Mouse (Mus musculus): ENCODE data around the gene Nectin3. TPM values are rescaled to one million over a fixed set of nuclear protein-coding genes. Genes with fewer than 3 reads are reported as not detected.
"Not testable (repeated sequence)": the region's sequence is repeated elsewhere in the genome, so short reads cannot be mapped to it uniquely, and the experiment has no call there.

The Nectin3 gene
- polyA plus RNA-seq, 1 experiment from 2014 or later: 37.0 TPM

DNA sequence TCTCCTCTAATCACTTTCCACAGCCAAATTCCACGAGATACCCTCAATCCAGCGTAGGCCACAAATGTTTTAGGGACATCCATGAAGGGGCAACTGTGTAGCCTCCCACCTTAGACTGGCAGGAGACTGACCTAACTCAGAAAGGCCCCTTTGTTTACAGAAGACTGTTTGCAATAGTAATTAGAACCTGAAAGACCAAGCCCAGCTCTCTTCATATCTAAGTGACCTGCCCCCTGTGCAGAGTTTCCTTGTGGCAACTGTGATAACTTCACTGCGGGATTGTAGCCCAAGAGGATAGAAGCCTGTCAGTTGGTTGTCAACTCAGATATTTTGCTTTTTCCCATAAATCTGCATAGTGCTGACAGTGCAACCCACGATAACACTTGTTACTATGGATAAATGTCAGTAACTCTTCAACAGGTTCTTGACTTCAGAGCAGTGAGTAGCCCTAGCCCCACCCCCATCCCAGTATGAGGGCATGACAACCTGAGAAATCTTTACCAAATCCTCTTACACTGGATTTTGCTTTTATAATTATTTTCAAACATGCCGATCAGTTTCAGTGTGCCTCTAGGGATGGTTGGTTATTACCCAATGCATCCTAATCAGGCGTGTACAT, 108.8 kb downstream of the Nectin3 start:
- WGBS: 46% methylated on average over 6 of the region's 6 CpGs
- ATAC-seq (ENCODE audit: low FRiP score): peak; percentile 46; the same call in 1 of the 2 replicates

DNA sequence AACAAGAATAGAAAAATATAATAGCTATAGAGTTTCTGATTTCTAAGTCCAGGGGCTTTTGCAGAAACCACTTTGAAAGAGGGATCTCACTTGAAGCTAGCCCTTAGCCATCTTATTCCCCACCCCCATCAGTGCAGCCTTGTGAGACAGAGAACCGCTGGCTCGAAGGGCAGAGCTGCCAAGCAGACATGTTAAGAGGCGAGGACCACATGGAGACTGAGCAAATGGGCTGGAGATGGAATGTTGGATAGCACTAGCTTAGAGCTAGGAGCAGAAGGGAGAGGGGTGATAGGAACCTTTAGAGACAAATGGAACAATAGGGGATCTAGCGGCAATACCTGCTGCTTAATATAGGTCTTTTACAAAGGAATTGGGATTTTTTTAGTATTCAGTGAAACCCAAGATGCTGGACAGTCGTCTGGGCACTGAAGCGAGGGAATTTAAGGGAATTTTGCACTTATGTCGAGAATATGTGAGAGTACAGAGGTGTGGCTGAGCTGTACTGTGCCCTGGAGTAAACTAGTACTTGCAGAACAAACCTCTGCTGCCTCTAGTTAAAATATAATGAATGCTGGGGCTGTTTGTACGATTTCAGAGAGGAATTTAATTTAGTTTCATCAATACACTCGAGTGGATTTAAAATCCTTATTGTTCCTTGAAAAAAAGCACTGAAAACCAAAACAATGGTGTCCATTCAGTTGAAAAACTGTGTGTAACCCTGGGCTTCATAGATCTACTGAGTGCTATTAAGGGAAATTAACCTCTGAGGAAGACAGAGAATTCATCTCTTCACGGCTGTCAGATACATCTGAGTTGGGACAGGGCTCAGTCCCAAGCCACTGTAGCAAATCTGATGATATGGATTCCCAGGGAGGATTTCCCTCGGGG, 109.6 kb downstream of the Nectin3 start:
- Histone ChIP-seq H3K4me1 (replicated peaks; ENCODE audit: control insufficient read depth, insufficient read depth, low read length) (peaks cover 25% of the 10 kb centered on the region), H3K27ac (0 out of 2 replicates have a peak overlapping the region, but pooled peaks have one; percentile 10), H3K27me3 (ENCODE audit: control insufficient read depth, insufficient read depth, low read length) (no peaks in the 10 kb centered on the region), H3K4me2 (replicated peaks) (no peak overlapping the region), H3K9me3 (ENCODE audit: control insufficient read depth, low read length) (no peaks in the 10 kb centered on the region), H3K36me3 (replicated peaks; ENCODE audit: control insufficient read depth, insufficient read depth) (no peaks in the 10 kb centered on the region), H3K9ac (no peak overlapping the region), H3K4me3 (replicated peaks; ENCODE audit: low read length) (no peak overlapping the region)
- DNase-seq (ENCODE audit: low spot score) (no peak), ATAC-seq (ENCODE audit: low FRiP score) (0 out of 2 replicates have a peak, but pooled peaks have one; percentile 36)
- 35% methylated on average over 11 of the region's 11 CpGs for WGBS

More for the DNA sequence above, 108.8 kb downstream of the Nectin3 start:
- H3K4me2 ChIP-seq (replicated peaks): no peak overlapping the region
- no peak overlapping the region for H3K4me3 ChIP-seq (replicated peaks; ENCODE audit: low read length)
- no peaks in the 10 kb centered on the region; the same call in 1 of the 2 replicates for H3K36me3 ChIP-seq (replicated peaks; ENCODE audit: control insufficient read depth, insufficient read depth)
- H3K27me3 ChIP-seq (ENCODE audit: control insufficient read depth, insufficient read depth, low read length): no peaks in the 10 kb centered on the region
- no peak overlapping the region for H3K9ac ChIP-seq
- H3K4me1 ChIP-seq (replicated peaks; ENCODE audit: control insufficient read depth, insufficient read depth, low read length): peaks cover 25% of the 10 kb centered on the region
- no peak overlapping the region for H3K27ac ChIP-seq
- no peak for DNase-seq (ENCODE audit: low spot score)
- no peaks in the 10 kb centered on the region for H3K9me3 ChIP-seq (ENCODE audit: control insufficient read depth, low read length)

DNA sequence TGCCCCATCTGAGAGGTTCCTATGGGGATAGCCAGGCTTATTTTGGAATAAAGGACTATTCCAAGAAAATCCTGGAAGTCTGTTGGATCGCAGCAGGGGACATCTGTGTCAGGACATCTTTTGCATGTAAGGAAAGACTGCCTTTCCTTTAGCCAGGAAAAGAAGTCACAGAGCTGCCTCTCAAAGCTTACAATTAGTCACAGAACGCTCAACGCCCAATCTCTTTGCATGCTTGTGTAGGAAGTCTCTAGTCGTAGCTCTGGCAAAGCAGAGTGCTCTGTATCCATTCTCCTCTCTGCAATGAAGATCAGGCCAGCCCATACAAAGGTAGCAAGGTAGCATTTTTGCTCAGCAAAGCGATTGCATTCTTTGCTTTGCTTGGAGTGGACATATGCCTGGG, 114.0 kb downstream of the Nectin3 start:
- Histone ChIP-seq H3K36me3 (replicated peaks; ENCODE audit: control insufficient read depth, insufficient read depth) (no peaks in the 10 kb centered on the region), H3K4me3 (replicated peaks; ENCODE audit: low read length) (no peak overlapping the region), H3K27ac (no peak overlapping the region), H3K4me2 (replicated peaks) (no peak overlapping the region), H3K4me1 (replicated peaks; ENCODE audit: control insufficient read depth, insufficient read depth, low read length) (peaks cover 8% of the 10 kb centered on the region), H3K9me3 (ENCODE audit: control insufficient read depth, low read length) (no peaks in the 10 kb centered on the region), H3K9ac (no peak overlapping the region), H3K27me3 (ENCODE audit: control insufficient read depth, insufficient read depth, low read length) (no peaks in the 10 kb centered on the region)
- DNase-seq (ENCODE audit: low spot score): no peak
- WGBS: 83% methylated on average over 5 of the region's 5 CpGs
- ATAC-seq (ENCODE audit: low FRiP score): no peak

DNA sequence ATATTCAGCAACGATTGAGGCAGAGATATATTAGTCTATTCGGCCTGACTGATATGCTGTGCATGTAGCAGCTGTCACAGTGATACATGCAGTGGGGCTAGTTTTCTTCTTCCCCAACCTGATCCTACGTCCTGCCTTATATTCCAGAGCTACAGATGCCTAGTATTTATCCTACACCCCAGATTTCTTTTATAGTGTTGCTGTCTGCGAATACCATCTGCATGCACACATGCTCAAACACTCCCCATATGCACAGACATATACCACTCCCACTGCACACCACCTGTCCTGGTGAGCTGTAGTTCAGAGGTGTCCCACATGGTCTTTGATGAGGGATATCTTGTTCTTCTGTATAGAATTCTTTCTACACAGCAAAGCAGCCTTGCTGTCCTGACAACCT, 115.0 kb downstream of the Nectin3 start:
- Histone ChIP-seq H3K4me2 (replicated peaks) (no peak overlapping the region), H3K27ac (no peak overlapping the region), H3K36me3 (replicated peaks; ENCODE audit: control insufficient read depth, insufficient read depth) (no peaks in the 10 kb centered on the region), H3K9me3 (ENCODE audit: control insufficient read depth, low read length) (no peaks in the 10 kb centered on the region), H3K27me3 (ENCODE audit: control insufficient read depth, insufficient read depth, low read length) (no peaks in the 10 kb centered on the region), H3K9ac (no peak overlapping the region), H3K4me3 (replicated peaks; ENCODE audit: low read length) (no peak overlapping the region), H3K4me1 (replicated peaks; ENCODE audit: control insufficient read depth, insufficient read depth, low read length) (no peaks in the 10 kb centered on the region)
- ATAC-seq (ENCODE audit: low FRiP score) (no peak), DNase-seq (ENCODE audit: low spot score) (no peak)
- WGBS: 93% methylated on average over 4 of the region's 4 CpGs

DNA sequence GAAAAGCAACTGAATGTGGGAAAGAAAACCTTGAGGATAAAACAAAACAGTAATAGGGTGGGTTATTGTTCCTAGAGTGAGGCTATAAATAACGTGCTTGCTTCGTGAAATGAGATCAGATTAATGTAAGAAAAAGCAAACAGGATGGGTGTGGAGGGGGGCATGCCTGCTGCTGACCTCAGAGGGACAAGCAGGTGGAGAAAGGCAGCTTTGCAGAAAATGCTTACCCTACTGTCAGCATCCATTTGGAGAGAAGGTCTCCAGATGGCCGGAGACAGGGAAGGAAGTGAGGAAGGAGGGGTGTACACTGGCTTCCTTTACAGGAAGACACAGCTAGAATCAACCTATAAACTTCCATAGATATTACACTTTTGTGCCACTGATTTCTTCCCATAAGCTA, 121.8 kb downstream of the Nectin3 start:
- H3K4me2 ChIP-seq (replicated peaks): no peak overlapping the region
- no peak overlapping the region for H3K9ac ChIP-seq
- H3K9me3 ChIP-seq (ENCODE audit: control insufficient read depth, low read length): no peaks in the 10 kb centered on the region
- DNase-seq (ENCODE audit: low spot score) (no peak), ATAC-seq (ENCODE audit: low FRiP score) (no peak)
- no peak overlapping the region for H3K27ac ChIP-seq
- H3K4me3 ChIP-seq (replicated peaks; ENCODE audit: low read length): no peak overlapping the region
- no peaks in the 10 kb centered on the region for H3K27me3 ChIP-seq (ENCODE audit: control insufficient read depth, insufficient read depth, low read length)
- WGBS: 68% methylated on average over 3 of the region's 3 CpGs
- H3K4me1 ChIP-seq (replicated peaks; ENCODE audit: control insufficient read depth, insufficient read depth, low read length): no peaks in the 10 kb centered on the region
- H3K36me3 ChIP-seq (replicated peaks; ENCODE audit: control insufficient read depth, insufficient read depth): no peaks in the 10 kb centered on the region

DNA sequence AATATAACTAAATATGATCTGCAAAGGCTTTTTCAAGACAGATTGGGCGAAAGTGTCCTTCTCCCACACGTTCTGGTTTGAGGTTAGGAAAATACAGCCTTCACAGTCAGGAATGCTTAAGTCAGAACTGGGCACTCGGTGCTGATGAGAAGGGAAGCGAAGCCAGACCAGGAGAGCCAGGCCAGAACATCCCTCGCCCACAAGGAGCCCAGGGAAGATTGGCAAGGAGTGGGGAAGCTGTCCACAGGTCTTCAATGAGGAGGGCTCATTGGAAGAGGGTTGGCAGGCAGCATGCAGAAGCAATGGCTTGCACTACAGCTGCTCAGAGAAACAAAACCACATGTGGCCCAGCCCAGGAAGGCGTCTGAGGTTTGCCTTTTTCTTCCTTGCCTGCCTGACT, 136.3 kb downstream of the Nectin3 start:
- WGBS: 68% methylated on average over 6 of the region's 6 CpGs
- DNase-seq (ENCODE audit: low spot score): no peak
- H3K27ac ChIP-seq: no peak overlapping the region
- H3K4me3 ChIP-seq (replicated peaks; ENCODE audit: low read length): no peak overlapping the region
- H3K4me1 ChIP-seq (replicated peaks; ENCODE audit: control insufficient read depth, insufficient read depth, low read length): no peaks in the 10 kb centered on the region
- ATAC-seq (ENCODE audit: low FRiP score): no peak
- H3K27me3 ChIP-seq (ENCODE audit: control insufficient read depth, insufficient read depth, low read length): no peaks in the 10 kb centered on the region
- H3K9me3 ChIP-seq (ENCODE audit: control insufficient read depth, low read length): no peaks in the 10 kb centered on the region
- no peak overlapping the region for H3K4me2 ChIP-seq (replicated peaks)
- no peak overlapping the region for H3K9ac ChIP-seq
- H3K36me3 ChIP-seq (replicated peaks; ENCODE audit: control insufficient read depth, insufficient read depth): no peaks in the 10 kb centered on the region

DNA sequence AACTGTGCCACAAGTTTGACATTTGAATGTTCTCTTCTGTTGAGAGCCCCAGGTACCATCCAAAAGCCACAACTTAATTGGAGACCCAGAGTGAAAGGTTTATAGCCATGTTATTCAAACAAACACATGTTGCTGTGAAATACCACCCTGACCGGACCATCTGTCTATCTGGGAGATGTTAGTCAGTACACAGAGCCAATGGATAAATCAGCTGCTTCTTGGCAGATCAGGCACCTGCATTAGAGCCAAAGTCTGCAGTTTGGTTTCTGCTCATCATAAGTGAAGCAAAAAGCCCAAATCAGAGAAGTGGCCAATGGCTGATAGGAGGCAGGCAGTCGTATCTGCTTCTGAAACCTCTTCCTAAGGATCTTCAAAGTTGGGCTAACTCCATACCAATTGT, 140.7 kb downstream of the Nectin3 start:
- H3K9ac ChIP-seq; H3K4me3 ChIP-seq (replicated peaks; ENCODE audit: low read length); DNase-seq (ENCODE audit: low spot score); H3K9me3 ChIP-seq (ENCODE audit: control insufficient read depth, low read length); H3K27me3 ChIP-seq (ENCODE audit: control insufficient read depth, insufficient read depth, low read length); ATAC-seq (ENCODE audit: low FRiP score); H3K4me2 ChIP-seq (replicated peaks); H3K4me1 ChIP-seq (replicated peaks; ENCODE audit: control insufficient read depth, insufficient read depth, low read length); H3K27ac ChIP-seq; H3K36me3 ChIP-seq (replicated peaks; ENCODE audit: control insufficient read depth, insufficient read depth): not testable (repeated sequence)
- WGBS: 86% methylated on average over 2 of the region's 2 CpGs

DNA sequence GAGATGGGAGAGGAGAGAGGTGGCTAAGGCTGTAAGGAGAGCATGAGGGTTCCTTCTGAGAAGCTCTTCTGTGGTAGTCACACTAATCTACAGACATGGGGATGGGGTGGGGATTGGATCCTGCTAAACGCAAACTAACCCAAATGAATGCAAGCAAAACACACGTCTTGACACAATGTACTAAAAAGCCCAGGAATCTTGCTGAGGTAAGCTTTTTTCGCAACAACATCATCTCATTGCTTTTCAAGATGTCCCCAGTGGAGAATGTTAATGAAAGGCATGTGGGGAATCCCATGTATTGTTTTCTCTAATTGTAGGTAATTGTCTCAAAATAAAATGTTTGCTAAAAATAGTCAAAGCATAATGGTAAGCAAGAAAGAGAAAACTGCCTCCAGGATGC, 141.7 kb downstream of the Nectin3 start:
- no peak for DNase-seq (ENCODE audit: low spot score)
- Histone ChIP-seq H3K27ac (no peak overlapping the region), H3K9me3 (ENCODE audit: control insufficient read depth, low read length) (no peaks in the 10 kb centered on the region), H3K27me3 (ENCODE audit: control insufficient read depth, insufficient read depth, low read length) (no peaks in the 10 kb centered on the region), H3K4me3 (replicated peaks; ENCODE audit: low read length) (no peak overlapping the region), H3K4me1 (replicated peaks; ENCODE audit: control insufficient read depth, insufficient read depth, low read length) (no peaks in the 10 kb centered on the region), H3K9ac (no peak overlapping the region), H3K4me2 (replicated peaks) (no peak overlapping the region), H3K36me3 (replicated peaks; ENCODE audit: control insufficient read depth, insufficient read depth) (no peaks in the 10 kb centered on the region)
- 43% methylated on average over 3 of the region's 3 CpGs for WGBS
- no peak for ATAC-seq (ENCODE audit: low FRiP score)
